Mouse (Mus musculus) bone marrow, adult 2 months (tissue): ENCODE measurements around the gene Plcb1.

ENCODE experiments used
- CTCF ChIP-seq: fragments of 200-500 bp; IDR thresholded peaks from 2 replicates; pipeline ENCODE4 v1.5.1; 2011; ENCODE audit warnings: low read length, control low read depth; ENCODE audit not compliant: control insufficient read depth, insufficient read depth
- POLR2A ChIP-seq: fragments of 200-500 bp; IDR thresholded peaks from 2 replicates; pipeline ENCODE4 v1.6.1; 2011; ENCODE audit warnings: low read depth, mild to moderate bottlenecking, control low read depth, low read length, borderline replicate concordance; ENCODE audit not compliant: control insufficient read depth

DNA sequence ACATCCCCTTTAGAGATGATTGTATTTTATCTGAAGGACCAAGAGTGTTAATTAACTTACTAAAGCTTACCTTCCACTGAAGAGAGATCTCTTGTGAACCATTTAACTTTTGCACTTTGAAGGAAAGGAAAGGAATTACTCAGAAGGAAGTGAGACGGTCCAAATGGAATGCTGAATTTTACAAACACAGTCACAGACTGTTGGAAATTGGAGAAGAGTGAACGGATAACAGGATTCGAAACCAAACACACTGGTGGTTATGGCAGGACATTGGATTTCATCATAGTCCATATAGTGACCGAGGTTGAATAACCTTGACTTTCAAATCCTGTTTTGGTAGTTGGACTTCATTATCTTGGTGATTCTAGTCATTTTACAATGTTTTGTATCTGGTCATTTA lies 688.2 kb downstream of the Plcb1 start:
- TF ChIP-seq POLR2A (no peak), CTCF (no peak)
